Mouse (Mus musculus) hindlimb bud, embryonic 11.5 days (tissue): ENCODE results near the gene Mblac2.

ENCODE experiments used
- DNase-seq: peaks from one replicate; pipeline ENCODE4 v3.0.0-alpha.2; 2012; ENCODE audit warnings: low read depth, low spot score; ENCODE audit errors: extremely low spot score

Mblac2 gene

DNA sequence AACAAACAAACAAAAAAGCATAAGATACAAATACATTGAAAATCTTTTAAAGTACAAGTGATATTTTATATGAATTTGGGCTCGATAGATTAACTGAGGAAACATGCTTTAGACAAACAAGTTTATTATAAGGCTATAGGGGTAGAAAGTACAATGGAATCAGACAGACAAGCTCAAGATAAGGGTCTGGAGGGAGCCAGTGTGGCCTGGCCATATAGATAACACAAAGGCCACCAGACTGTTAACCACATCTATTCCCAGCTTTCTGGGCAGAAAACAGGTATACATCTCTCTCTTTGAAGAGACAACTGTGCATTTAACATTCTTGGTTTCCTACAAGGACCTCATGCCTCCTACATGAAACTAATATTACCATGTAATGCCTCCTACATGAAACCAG is 19.2 kb downstream of the Mblac2 start:
- DNase-seq: no peak

DNA sequence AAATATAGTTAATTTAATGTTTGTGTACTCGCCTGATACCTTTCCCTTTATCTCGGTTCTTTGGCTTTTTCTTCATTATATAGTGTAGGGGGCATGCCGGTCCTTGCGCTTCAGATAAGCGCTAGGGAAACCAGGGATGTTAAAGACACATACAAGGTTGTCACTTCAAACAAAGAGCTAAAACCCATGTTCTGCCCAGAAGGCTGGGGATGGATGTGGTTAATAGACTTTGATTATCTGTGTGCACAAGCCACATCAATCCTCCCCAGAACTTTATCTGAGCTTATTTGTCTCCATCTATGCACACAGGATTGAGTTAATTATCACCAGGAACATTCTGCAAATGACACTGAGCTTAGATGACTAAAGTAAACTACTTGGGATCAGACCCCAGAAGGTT is 25.5 kb downstream of the Mblac2 start:
- DNase-seq: no peak

DNA sequence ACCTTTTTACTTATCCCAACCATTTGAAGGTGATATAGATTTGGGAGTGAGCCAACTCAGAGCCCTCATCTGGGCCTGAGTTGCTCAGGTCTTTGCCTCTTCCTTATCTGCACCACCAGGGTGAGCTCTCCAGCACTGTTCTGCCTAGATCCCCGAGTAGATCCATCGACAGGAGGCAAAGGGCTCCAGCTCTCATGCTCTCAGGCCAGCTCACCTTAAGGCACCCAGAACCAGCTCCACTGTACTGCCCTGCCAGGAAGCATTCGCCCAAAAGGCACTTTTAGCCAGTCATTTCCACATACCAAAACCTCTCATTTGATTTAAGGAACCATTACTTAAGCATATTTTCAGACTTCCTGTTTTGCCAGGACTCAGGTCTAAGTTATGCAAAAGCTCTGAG is 29.8 kb downstream of the Mblac2 start:
- no peak for DNase-seq

DNA sequence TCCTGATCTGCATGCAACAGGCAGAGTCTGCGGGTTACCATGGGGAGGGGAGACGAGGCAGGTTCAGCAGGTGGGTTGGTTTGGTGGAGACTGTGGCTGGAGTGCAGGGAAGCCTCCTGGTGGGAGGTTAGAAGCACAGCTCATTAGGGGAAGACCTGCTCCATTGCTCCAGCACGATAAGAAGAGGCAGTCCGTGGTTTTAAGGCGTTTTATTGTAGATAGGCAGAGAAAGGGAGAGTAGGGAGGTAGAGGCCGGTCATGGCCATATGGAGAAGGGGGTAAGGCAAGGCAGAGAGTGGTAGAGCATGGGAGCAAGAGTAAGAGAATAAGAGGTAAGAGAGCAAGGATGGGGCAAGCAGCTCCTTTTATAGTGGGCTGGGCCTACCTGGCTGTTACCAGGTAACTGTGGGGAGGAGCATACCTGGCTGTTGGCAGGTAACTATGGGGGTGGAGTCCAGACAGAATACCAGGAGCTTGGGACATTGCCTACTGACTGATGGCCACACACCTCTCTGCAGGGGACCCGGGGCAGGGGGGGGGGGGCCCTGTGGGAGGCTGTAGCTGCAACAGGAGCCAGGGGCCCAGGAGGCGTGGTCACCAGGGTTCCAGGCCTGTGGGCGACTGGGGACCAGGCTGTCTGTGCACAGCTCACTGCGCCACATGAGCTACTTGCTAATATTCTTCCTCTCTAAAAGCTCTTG is 32.4 kb downstream of the Mblac2 start:
- no peak for DNase-seq

DNA sequence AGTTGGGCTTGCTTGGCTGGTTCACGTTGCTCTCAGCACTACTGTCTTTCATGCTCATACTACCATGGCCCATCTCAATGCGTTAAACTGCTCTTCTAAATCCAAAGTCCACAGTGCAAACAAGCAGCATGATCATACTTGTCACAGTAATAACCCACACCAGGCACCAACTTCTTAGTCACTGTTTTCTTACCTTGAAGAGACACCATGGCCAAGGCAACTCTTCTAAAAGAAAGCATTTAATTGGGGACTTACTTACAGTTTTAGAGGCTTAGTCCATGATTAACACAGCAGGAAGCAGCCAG is 32.9 kb downstream of the Mblac2 start:
- no peak for DNase-seq

DNA sequence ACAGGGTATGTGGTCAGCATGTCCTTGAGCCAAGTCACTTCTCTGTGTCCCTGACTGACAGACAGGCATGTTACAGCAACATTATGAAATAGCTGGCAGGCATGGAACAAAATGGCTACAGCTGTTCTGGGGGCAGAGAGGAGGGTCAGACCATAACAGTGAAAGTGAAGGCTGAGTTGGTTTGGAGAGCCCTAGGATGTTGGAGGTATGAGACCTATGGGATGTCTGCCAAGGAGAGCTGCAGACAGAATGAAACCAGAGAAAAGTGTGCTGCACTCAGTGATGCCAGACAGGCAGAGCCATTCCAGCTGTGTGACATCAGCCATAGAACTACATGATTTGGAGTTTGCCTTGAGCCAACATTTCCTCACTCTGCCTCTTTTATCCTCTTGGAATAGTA is 43.7 kb downstream of the Mblac2 start:
- no peak for DNase-seq

DNA sequence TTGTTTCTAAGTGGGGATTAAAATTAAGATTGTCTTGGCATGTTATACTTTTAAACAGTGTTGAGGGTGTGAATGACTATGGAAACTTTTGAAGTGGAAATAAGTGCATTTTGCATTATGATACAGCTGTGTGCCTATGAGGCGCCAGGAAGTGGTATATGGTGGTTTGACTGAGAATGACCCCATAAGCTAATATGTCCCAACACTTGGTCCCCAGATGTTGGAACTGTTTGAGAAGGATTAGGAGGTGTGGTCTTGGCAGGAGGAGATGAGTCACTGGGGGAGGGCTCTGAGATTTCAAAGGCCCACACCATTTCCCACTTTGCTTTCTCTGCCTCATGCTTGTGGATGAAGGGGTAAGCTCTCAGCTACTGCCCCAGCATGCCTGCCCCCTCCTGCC is 44.2 kb downstream of the Mblac2 start:
- DNase-seq: no peak

DNA sequence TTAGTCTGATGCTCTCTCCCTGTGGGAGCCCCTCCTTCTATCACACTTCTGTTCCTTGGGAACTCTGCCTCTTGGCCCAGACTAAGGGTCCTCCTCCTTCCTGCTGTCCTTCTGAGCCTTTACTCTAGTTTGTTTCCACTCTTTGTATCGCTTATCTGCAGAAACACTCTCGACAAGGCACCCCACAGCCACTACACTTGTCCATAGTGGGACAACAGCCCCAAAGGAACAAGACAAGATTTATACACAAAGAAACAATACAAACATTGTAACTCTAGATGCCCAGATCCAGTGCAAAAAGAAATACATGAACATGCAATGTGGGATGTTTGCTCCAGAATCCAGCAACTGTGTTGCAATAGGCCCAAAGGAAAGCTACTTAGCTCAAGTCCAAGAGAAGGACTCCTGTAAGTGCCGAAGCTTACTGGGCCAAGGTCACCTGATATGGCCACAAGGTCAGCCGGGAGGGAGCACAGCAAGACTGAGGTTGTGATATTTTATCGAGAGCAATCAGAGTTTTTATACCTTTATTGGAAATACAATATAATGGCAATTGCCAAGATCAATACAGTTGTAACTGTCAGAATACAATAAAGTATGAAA is 46.0 kb downstream of the Mblac2 start:
- no peak for DNase-seq

DNA sequence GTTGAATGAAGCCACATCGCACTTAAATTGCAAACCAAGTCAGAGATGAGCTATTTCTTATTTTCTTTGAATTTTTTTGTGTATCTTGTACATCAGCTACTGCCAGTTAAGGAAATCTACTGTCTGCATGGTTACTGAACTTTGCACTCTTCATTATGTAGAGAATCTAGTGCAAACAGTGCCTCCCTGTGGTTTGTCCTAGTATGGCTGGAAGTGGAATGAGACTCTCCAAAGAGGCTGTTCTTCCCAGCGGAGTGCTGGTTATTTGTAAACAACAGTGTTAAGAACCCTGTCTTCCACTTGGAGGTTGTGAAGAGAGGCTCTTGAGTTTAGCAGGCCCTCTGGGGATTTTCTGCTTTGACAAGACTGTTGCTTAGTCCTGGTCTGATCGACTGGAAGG is 49.2 kb downstream of the Mblac2 start:
- peak; percentile 24 for DNase-seq

DNA sequence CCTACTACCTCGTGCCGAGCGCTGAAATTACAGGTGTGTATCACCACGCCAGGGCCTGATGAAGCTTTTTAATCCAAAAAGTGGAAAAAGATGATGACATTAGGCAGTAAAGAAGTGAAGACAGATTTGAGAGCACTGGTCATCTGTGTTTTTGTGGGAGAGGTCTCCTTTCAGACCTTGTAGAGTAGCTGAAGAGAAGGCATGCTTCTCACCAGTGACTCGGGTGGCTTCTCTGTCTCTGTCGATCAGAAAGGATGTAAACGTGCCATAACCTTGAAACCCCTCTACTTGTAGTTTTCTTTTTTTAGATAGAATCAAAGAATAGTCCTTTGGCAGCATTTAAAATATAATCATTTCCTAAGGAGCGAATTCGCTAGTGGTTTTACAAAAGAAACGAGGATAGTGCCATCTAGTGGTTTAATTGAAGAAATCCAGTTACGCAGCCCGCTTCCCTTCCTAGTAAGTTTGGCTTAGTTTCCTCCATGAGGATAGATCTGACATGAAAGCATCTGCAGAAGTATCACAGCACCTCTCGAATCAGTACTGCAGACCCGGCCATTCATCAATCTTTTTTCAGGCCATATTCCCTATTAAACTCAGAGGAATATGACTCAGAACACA is 50.5 kb downstream of the Mblac2 start:
- DNase-seq: peak; percentile 42

DNA sequence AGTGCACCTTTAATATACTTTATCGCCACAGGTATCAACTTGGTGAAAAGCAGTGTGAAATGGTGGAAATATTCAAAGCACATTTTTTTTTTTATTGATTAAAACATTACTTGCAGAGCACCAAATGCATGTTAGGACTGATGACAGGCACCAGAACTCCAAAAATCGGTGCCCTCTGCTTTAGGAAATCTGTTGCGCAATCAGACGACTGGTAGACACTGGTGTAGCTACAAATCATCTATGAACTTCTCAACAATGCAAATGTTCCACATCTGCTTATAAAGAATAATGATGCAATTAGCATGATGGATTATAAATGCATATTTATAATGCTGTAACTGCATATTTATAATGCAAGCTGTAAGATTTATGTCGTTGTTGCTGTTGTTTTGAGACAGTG is 53.0 kb downstream of the Mblac2 start:
- no peak for DNase-seq

DNA sequence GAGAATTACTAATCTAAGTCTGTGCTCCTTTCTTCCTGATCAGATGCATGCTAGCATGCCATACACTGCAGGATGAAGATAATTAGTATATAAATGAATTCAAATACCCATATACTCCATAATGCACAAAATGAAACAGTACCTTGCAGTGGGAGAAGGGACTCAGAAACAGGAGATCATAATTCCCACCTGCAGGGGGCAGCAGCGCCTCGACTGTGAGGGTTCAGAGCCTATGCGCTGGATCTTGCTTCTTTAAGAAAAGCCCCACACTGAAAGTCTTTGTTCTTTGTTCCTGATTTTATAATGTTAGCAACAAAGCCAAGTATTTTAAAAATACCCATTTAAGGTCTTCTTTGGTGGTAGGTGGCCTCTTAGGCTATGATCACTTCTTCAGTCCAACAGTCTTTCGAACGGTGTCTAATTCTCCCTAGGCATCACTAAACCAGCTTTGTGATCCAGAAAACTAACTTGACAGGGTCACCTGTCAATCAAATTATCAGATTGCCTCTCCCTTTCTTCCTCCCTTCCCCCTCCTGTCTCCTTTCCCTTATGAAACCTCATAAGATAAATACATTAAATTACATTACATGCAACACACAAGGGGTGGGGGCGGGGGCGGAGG is 56.0 kb downstream of the Mblac2 start:
- DNase-seq: no peak

DNA sequence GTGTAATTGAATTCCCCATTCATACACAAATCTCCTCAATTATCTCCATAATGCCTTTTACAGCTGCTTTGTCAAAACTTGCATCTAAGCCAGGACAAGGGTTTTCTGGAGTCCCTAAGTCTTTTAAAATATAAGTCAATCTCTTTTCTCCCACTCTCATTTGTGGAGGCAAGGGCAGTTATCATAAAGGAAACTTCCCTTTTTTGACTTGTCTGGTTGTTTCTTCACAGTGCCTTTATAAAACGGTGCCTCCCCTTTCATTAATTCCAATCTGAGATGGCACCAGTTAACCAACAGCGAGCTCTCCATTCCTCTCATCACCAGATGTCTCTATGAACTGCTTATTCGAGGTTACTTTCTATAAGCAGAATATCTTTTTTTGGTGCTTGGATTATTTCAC is 65.1 kb downstream of the Mblac2 start:
- no peak for DNase-seq

DNA sequence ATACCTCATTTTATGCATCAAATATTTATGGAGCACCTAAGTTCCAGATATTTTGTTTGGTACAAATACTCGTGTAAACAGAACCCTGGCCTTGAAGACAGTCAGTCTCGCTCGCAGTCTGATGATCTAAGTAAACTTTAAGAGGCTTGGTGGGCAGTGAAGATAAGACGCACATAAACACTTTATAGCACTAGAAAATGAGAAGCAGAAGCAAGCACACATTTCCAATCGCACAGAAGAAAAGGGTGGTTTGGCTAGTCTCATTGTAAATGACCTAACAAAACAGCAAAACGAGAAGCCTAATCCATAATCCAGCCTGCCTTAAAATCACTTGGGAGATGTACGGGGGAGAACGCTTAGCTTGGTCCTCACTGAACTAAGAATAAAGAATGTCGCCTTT is 71.3 kb downstream of the Mblac2 start:
- DNase-seq: no peak

DNA sequence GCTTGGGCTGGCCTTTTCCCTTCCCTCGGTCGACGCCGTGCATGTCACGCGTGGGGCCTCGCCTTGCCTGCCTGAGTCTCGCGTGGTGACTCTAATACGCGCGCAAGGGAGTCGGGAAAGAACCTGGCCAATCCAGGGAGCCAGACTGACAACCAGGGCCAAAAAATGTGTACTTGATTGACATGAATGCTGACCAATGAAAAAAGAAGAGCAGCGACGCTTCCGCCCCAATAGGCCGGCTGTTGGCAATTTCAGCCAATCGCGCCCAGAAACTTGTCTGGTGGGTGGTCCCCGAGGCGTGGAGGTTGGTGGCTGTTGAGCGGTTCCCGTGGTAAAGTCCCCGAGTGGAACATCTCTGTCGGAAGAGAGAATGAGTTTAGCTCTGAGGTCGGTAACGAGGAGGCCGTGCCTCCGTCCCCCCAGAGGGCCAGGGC is 71.8 kb downstream of the Mblac2 start, which contains the start of gene Cetn3:
TSS of gene Cetn3 (plus strand) at position 107 of the 434 bp plus-strand sequence.
- DNase-seq: peak; percentile 96

DNA sequence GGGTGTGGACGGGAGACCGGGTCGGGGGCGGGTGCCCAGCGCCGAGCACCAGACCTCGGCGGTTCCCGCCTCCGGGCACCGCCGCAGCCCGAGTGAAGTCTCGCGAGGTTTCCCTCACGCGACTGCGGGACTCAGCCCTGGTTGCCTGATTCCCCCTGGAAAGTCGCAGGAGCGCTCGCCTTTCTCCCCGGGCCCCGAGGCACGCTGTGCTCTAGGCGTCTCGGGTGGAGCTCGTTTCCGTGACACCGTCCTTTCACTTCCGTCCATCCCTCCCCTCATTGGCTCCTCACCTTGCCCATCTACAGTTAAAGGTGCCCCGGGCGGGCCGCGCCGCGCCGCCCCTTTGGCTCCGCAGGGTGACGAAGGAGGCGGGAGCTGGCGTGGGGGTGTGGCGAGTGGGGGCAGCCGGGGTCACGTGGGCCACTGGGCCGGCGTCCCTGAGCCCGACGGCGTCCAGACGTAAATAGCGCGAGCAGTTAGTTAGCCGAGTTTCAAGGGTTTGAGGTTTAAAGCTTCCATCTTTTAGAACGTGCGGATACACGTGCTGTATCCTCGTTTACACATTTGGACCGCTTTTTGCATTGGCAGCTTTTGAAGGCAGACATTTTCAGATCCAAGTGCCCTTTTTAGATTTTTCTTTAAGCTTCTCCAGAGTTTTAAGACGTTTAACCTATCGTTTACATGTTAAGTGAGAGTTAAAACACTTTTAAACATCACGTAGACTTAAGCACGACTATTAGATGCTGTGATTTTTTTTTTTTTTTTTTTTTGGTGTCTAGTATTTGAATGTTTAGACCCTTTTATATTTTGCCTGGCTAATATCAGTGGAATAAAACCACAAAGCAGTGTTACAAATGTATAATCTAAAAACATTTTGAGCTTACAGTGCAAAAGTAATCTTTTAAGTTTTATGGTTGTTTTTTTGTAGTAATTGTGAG is 72.5 kb downstream of the Mblac2 start:
- peak; percentile 72 for DNase-seq

DNA sequence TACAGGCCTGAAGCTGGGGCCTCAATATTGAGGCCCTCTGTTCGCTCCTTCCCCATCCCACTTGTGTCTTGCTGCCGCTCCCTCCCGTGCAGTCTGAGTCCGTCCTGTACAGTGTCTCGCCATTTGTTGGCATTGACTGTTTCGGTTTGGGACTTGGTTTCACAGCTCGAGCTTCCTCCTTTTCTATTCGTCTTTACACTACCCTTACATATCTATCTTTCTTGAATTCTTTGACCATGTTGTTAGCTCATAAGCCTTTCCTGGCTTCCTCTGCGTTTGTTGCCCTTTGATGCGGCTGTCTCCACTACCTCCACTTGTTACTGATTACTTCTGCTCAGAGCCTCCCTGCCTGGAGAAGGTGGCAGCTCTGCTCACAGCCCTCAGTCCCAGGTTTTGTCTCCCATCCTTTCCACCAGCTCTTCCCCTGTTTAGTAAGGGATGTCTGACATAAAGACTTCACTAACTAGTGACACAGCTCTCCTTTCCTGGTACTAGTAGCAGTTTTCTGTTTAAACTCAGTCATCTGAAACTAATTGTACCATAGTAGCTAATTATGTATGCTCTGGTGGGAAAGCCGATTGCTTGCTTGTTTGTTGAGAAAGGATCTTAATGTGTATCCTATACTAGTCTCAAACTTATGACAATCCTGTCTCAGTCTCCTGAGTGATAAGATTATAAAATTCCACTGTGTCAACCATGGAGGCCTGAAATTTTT is 74.8 kb downstream of the Mblac2 start:
- no peak for DNase-seq

DNA sequence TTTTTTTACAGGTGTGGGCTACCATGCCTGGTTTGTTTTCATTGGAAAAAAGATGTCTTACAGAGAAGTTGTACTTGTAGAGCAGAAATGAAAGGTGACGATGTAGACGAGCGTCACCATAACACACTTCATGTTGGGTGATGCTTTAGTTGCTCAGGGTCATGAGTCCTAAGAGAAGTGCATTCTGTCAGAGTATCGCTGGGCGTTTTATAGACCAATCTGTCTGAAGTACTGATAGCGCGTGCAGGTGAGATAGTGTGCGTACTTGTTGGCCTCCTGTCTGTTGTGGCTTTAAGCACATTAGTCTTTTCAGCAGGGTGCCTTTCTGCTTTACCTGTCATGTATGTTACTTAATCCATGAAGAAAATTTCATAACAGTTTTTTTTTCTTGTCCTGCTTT is 79.0 kb downstream of the Mblac2 start:
- no peak for DNase-seq

DNA sequence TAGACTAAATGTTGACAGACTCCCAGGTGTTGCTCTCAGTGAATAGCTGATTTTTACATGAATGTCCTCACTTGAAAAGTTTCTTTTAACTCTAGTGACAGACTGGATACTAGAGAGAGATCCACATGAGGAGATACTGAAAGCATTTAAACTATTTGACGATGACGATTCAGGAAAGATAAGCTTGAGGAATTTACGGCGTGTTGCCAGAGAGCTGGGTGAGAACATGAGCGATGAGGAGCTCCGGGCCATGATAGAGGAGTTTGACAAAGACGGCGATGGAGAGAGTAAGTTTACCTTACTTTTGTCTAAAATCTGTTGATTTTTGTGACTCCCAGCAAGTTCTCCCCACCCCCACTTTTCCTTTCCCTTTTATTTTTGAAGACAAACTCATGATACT is 80.7 kb downstream of the Mblac2 start:
- no peak for DNase-seq

DNA sequence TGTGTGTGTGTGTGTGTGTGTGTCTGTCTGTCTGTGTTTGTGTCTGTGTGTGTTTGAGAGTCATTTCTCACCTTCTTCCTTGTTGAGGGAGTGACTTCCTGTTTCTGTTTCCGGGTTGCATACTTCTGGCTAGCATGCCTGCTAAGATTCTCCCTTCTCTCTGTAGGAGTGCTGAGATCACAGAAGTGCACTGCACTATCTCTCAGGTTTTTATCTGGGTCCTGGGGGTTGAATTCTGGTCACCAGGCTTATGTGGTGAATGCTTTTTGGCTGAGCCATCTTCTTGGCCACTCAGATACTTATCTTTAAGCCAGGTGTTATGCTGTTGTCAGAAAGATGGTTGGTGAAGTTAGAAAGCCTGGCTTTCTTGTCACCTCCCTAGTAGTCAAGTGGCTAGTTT is 82.7 kb downstream of the Mblac2 start:
- DNase-seq: no peak
